Mouse (Mus musculus): ENCODE measurements around the gene Nr1d2.
"Not testable (repeated sequence)": the region's sequence is repeated elsewhere in the genome, so short reads cannot be mapped to it uniquely, and the experiment has no call there.

The Nr1d2 gene

GRCm38 (mm10) chr14:18231866-18232265 lies 7.1 kb downstream of the Nr1d2 start:
- DNase-seq (ENCODE audit: low spot score): not testable (repeated sequence)

GRCm38 (mm10) chr14:18229751-18230150 lies 9.2 kb downstream of the Nr1d2 start:
- DNase-seq (ENCODE audit: low spot score): not testable (repeated sequence)

- DNase-seq (ENCODE audit: low spot score): not testable (repeated sequence)
Measured at GRCm38 (mm10) chr14:18226181-18226580, 12.7 kb downstream of the Nr1d2 start.

DNA sequence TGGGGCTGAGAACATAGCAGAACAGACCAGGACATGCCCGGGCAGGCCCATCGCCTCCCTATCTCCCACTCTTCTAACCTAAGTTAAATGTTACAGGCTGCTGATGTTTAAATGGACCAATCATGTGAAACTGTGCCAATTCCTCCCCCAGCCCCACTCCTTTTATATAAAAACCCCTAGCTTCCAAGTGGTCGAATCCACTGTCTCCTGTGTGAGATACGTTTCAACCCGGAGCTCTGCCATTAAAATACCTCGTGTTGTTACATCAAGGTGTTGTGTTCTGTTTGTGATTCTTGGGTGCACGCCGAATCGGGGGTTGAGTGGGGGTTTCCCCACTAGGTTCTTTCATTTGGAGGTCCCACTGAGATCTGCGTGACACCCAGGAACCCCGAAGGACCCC lies 13.5 kb downstream of the Nr1d2 start:
- DNase-seq (ENCODE audit: low spot score): not testable (repeated sequence)

GRCm38 (mm10) chr14:18221977-18222376 lies 16.9 kb downstream of the Nr1d2 start:
- no peak for DNase-seq (ENCODE audit: low spot score)

GRCm38 (mm10) chr14:18217158-18217557 lies 21.8 kb downstream of the Nr1d2 start:
- no peak for DNase-seq (ENCODE audit: low spot score)

DNA sequence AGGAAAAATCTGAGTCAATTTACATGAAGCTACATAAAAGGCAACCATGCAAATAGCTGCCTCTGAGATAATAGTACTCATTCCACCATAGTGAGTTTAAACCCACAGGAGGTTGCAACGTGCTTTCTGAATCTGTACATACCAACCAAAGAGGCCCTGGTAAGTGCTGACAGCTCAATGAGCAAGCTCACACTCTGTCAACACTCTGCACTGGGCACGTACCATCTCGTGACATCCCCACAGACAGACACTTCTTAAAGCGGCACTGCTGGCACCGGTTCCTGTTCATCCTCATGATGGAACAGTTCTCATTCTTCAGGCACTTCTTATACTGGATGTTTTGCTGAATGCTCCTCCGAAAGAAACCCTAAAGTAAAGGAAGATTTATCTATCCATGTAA lies 22.5 kb downstream of the Nr1d2 start:
- DNase-seq (ENCODE audit: low spot score): no peak

- peak; percentile 8 for DNase-seq (ENCODE audit: low spot score)
Measured at GRCm38 (mm10) chr14:18210795-18211194, 28.1 kb downstream of the Nr1d2 start.

GRCm38 (mm10) chr14:18204315-18204714 lies 34.6 kb downstream of the Nr1d2 start:
- DNase-seq (ENCODE audit: low spot score): not testable (repeated sequence)

GRCm38 (mm10) chr14:18201413-18201812 lies 37.5 kb downstream of the Nr1d2 start:
- DNase-seq (ENCODE audit: low spot score): no peak

- peak; percentile 16 for DNase-seq (ENCODE audit: low spot score)
Measured at GRCm38 (mm10) chr14:18186883-18187417, 52.0 kb downstream of the Nr1d2 start.

DNA sequence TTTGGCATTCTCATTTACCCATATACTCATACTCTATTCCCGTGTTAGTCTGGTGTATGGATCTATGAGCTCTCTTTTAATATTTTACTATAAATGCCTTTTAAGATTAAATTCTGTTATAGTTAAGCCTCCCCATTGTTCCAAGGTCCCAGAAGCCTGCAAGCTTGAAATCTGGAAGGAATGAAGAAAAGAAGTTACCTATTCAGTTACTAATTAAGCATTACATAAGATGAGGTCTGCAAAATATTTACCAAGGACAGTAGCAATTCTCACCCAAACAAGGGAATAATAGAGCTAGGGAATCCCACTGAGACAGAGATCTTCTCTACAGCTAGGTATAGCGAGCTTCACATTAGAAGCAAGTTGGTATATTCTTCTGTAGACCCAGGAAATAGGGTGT lies 61.4 kb downstream of the Nr1d2 start:
- DNase-seq (ENCODE audit: low spot score): not testable (repeated sequence)

DNA sequence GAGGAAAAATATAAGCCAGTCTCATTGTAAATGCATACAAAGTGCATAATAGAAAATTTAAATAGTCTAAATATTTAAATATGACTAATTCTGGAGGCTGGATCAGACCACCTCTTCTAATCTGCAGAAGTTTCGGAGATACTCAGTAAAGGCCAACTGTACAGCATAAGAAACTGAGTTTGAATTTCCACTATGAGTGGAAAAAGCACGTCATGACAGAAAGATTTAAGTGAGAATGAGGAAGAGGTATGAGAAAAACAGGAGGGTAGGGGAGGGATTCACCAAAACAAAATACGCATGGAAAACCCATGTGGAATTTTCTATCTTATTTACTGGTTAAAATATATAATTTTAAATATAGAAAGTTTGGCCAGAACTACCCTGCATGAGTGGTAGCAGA lies 71.3 kb downstream of the Nr1d2 start:
- DNase-seq (ENCODE audit: low spot score): no peak

DNA sequence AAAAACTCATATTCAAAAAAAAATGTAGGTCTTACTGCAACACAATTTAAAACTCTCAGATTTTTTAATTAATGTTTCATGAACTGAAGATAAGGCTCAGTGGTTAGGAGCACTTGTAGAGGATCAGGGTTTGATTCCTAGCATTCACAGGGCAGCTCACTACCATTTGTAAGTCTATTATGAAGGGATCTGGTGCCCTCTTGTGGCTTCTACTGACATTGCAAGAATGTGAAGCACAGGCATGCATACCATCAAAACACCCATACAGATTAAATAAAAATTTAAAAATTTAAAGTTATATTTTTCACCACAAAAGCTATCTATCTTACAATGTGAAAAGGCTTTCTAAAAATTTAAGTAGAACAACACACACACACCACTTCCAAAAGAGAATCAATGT lies 71.9 kb downstream of the Nr1d2 start:
- no peak for DNase-seq (ENCODE audit: low spot score)
